Mouse (Mus musculus): ENCODE results near the gene Cltrn. TPM values are rescaled to one million over a fixed set of nuclear protein-coding genes. Genes with fewer than 3 reads are reported as not detected.
A peak's percentile ranks its signal among the peaks of the same experiment; 100 is the strongest.

Cltrn gene
- total RNA-seq, 2 experiments from 2014 or later: not detected

GRCm38 (mm10) chrX:164135304-164135818 lies 46.7 kb downstream of the Cltrn start:
- ATAC-seq (replicated peaks; ENCODE audit: poor library complexity): no peak

DNA sequence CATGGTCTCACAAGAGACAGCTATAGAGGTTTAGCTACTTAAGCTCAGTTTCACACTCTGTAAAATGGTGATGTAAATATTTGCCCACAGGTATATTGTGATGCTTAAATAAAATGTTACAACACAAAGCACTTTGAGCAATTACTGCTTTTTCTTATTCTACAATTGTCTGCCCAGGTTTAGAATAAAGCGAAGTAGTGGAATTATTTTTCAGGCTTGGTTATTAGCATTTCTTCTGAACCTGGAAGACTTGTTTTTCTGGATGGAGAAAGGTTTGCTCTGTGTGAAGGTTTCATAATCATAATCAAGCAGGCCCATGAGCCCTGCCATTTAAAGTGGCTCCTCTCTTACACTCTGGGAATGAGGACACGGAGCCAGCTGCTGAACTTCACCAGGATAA lies 50.4 kb downstream of the Cltrn start, which contains the start of gene Ace2:
Ace2 (plus strand) TSS at position 301 of the 400 bp plus-strand sequence.
- ATAC-seq (replicated peaks; ENCODE audit: poor library complexity): no peak

DNA sequence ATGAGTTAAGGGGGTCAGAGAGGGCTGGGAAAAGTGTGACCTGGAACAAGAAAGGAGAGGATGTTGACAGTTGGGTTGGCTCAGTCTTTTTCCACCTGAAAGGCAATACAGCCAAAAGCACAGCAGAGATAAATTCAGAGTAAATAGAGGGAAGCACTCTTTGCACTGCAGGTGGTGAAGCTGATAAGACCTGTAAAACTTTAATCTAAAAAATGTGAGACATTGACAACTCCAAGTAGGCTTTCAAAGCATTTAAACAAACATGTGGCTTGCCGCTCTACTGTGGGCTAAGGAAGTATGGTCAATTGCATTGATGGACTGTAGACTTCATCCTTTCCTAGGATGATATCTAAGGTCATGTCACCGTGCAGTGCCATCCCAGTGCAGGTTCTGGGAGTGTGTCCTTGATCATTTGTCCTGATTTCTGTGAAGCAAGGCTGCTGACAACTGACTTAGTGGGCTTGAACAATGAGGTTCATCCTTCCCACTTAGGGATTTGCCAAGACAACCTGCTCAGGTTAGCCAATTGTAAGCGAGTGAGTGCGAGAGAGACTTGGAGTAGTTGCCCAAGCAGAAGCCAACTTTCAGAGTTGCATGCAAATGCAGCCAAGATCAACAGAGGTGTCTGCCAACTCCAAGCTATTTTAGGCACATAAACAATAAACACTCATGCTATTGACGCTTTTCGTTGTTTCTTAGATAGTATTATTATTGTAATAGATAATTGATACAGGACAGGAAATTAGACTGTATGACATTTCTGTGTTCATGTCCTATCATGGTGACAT lies 57.0 kb downstream of the Cltrn start:
- ATAC-seq (replicated peaks; ENCODE audit: poor library complexity): peak; percentile 96

GRCm38 (mm10) chrX:164152703-164153102 lies 64.1 kb downstream of the Cltrn start:
- no peak for ATAC-seq (replicated peaks; ENCODE audit: poor library complexity)

GRCm38 (mm10) chrX:164153606-164154005 lies 65.0 kb downstream of the Cltrn start:
- ATAC-seq (replicated peaks; ENCODE audit: poor library complexity): peak; percentile 50; the same call in 1 of the 2 replicates

- no peak for ATAC-seq (replicated peaks; ENCODE audit: poor library complexity)
Observed at GRCm38 (mm10) chrX:164154594-164154993, 66.0 kb downstream of the Cltrn start.

GRCm38 (mm10) chrX:164164681-164165080 lies 76.1 kb downstream of the Cltrn start:
- peak; percentile 61 for ATAC-seq (replicated peaks; ENCODE audit: poor library complexity)

Other genes with a start within 250 kb of the Cltrn start
- gene Ap1s2, start 179.8 kb upstream of the Cltrn start, total RNA-seq (2015): 59.0 and 74.5 TPM in 2 replicates
- 35.7 and 37.4 TPM in 2 replicates for gene Ap1s2, start 179.8 kb upstream of the Cltrn start, total RNA-seq (2017)
- gene Zrsr2, start 130.2 kb upstream of the Cltrn start, total RNA-seq (2015): 28.1 and 31.8 TPM in 2 replicates
- 35.2 and 76.8 TPM in 2 replicates for gene Zrsr2, start 130.2 kb upstream of the Cltrn start, total RNA-seq (2017)
- gene Car5b, start 60.8 kb upstream of the Cltrn start, total RNA-seq (2015): 0.30 TPM in 1 of 2 replicates, not detected in the other
- 0.21 and 0.24 TPM in 2 replicates for gene Car5b, start 60.8 kb upstream of the Cltrn start, total RNA-seq (2017)
- 15.1 and 16.3 TPM in 2 replicates for gene Siah1b, start 12.3 kb upstream of the Cltrn start, total RNA-seq (2015)
- 15.4 and 21.6 TPM in 2 replicates for gene Siah1b, start 12.3 kb upstream of the Cltrn start, total RNA-seq (2017)
- gene Ace2, start 50.5 kb downstream of the Cltrn start, total RNA-seq (2015): not detected in 2 replicates
- not detected in 2 replicates for gene Ace2, start 50.5 kb downstream of the Cltrn start, total RNA-seq (2017)
- gene Bmx, start 169.4 kb downstream of the Cltrn start, total RNA-seq (2015): 4.1 and 5.0 TPM in 2 replicates
- gene Bmx, start 169.4 kb downstream of the Cltrn start, total RNA-seq (2017): 4.4 and 9.0 TPM in 2 replicates
- gene Pir, start 180.5 kb downstream of the Cltrn start, total RNA-seq (2015): 0.99 and 1.1 TPM in 2 replicates
- 0.71 and 1.0 TPM in 2 replicates for gene Pir, start 180.5 kb downstream of the Cltrn start, total RNA-seq (2017)